Mouse (Mus musculus) CH12.LX (cell line): ENCODE results near the gene Fbxo6. TPM values are rescaled to one million over a fixed set of nuclear protein-coding genes. Genes with fewer than 3 reads are reported as not detected.

ENCODE experiments used
- polyA plus RNA-seq: library from polyadenylated mRNA; unstranded; fragments of >175 nt; gene quantifications from 2 replicates; pipeline ENCODE4 v1.2.1, GENCODE M21; 2012; ENCODE audit warnings: low read depth; ENCODE audit not compliant: insufficient read length
- total RNA-seq, 2 experiments: library from RNA; depleted of rRNA; stranded (reverse); fragments of 300-350 nt in 1 of 2; fragments of >200 nt in 1 of 2; gene quantifications; 2 replicates each; pipeline ENCODE4 v1.2.3; 2012 to 2014

Gene Fbxo6
- total and polyA plus RNA-seq, 3 experiments: 20.8 to 32.5 (median 25.7) TPM

Other genes with a start within 250 kb of the Fbxo6 start
- 17.5 and 21.7 TPM in 2 replicates for gene Mfn2, start 247.4 kb downstream of the Fbxo6 start, total RNA-seq (2012; rRNA removed)
- gene Mfn2, start 247.4 kb downstream of the Fbxo6 start, total RNA-seq (2014; rRNA removed): 8.6 and 10.0 TPM in 2 replicates
- gene Mfn2, start 247.4 kb downstream of the Fbxo6 start, polyA plus RNA-seq: 33.0 and 36.8 TPM in 2 replicates
- gene Plod1, start 215.4 kb downstream of the Fbxo6 start, total RNA-seq (2012; rRNA removed): 4.8 and 6.5 TPM in 2 replicates
- gene Plod1, start 215.4 kb downstream of the Fbxo6 start, total RNA-seq (2014; rRNA removed): 0.30 and 0.51 TPM in 2 replicates
- 1.9 TPM in 2 replicates for gene Plod1, start 215.4 kb downstream of the Fbxo6 start, polyA plus RNA-seq
- gene 2510039O18Rik, start 211.2 kb downstream of the Fbxo6 start, total RNA-seq (2012; rRNA removed): 32.8 and 33.9 TPM in 2 replicates
- gene 2510039O18Rik, start 211.2 kb downstream of the Fbxo6 start, total RNA-seq (2014; rRNA removed): 22.1 and 23.9 TPM in 2 replicates
- 23.6 and 27.9 TPM in 2 replicates for gene 2510039O18Rik, start 211.2 kb downstream of the Fbxo6 start, polyA plus RNA-seq
- gene Nppb, start 166.4 kb downstream of the Fbxo6 start, total RNA-seq (2012; rRNA removed): not detected in 2 replicates
- gene Nppb, start 166.4 kb downstream of the Fbxo6 start, total RNA-seq (2014; rRNA removed): not detected in 2 replicates
- gene Nppb, start 166.4 kb downstream of the Fbxo6 start, polyA plus RNA-seq: not detected in 2 replicates
- not detected in 2 replicates for gene Nppa, start 151.4 kb downstream of the Fbxo6 start, total RNA-seq (2012; rRNA removed)
- gene Nppa, start 151.4 kb downstream of the Fbxo6 start, total RNA-seq (2014; rRNA removed): not detected in 2 replicates
- gene Nppa, start 151.4 kb downstream of the Fbxo6 start, polyA plus RNA-seq: not detected in 2 replicates
- gene Clcn6, start 113.3 kb downstream of the Fbxo6 start, total RNA-seq (2012; rRNA removed): 5.5 and 5.7 TPM in 2 replicates
- 3.7 and 4.8 TPM in 2 replicates for gene Clcn6, start 113.3 kb downstream of the Fbxo6 start, total RNA-seq (2014; rRNA removed)
- gene Clcn6, start 113.3 kb downstream of the Fbxo6 start, polyA plus RNA-seq: 9.2 and 10.6 TPM in 2 replicates
- 14.4 and 17.0 TPM in 2 replicates for gene Mthfr, start 113.1 kb downstream of the Fbxo6 start, total RNA-seq (2012; rRNA removed)
- 15.3 and 16.1 TPM in 2 replicates for gene Mthfr, start 113.1 kb downstream of the Fbxo6 start, total RNA-seq (2014; rRNA removed)
- gene Mthfr, start 113.1 kb downstream of the Fbxo6 start, polyA plus RNA-seq: 15.4 and 16.3 TPM in 2 replicates
- gene Agtrap, start 64.1 kb downstream of the Fbxo6 start, total RNA-seq (2012; rRNA removed): 5.6 and 6.2 TPM in 2 replicates
- gene Agtrap, start 64.1 kb downstream of the Fbxo6 start, total RNA-seq (2014; rRNA removed): 4.0 and 4.1 TPM in 2 replicates
- 5.4 and 5.9 TPM in 2 replicates for gene Agtrap, start 64.1 kb downstream of the Fbxo6 start, polyA plus RNA-seq
- gene Mad2l2, start 21.8 kb downstream of the Fbxo6 start, total RNA-seq (2012; rRNA removed): 39.4 and 43.3 TPM in 2 replicates
- gene Mad2l2, start 21.8 kb downstream of the Fbxo6 start, total RNA-seq (2014; rRNA removed): 21.0 and 23.1 TPM in 2 replicates
- gene Mad2l2, start 21.8 kb downstream of the Fbxo6 start, polyA plus RNA-seq: 36.5 and 40.9 TPM in 2 replicates
- gene Draxin, start 21.4 kb downstream of the Fbxo6 start, total RNA-seq (2012; rRNA removed): 0.04 TPM in 1 of 2 replicates, not detected in the other
- gene Draxin, start 21.4 kb downstream of the Fbxo6 start, total RNA-seq (2014; rRNA removed): not detected in 2 replicates
- not detected in 2 replicates for gene Draxin, start 21.4 kb downstream of the Fbxo6 start, polyA plus RNA-seq
- 10.5 and 10.6 TPM in 2 replicates for gene Fbxo44, start 8.3 kb upstream of the Fbxo6 start, total RNA-seq (2012; rRNA removed)
- 2.2 and 2.8 TPM in 2 replicates for gene Fbxo44, start 8.3 kb upstream of the Fbxo6 start, total RNA-seq (2014; rRNA removed)
- gene Fbxo44, start 8.3 kb upstream of the Fbxo6 start, polyA plus RNA-seq: 2.1 and 2.3 TPM in 2 replicates
- 4.2 and 5.9 TPM in 2 replicates for gene Fbxo2, start 8.5 kb upstream of the Fbxo6 start, total RNA-seq (2012; rRNA removed)
- not detected in 2 replicates for gene Fbxo2, start 8.5 kb upstream of the Fbxo6 start, total RNA-seq (2014; rRNA removed)
- gene Fbxo2, start 8.5 kb upstream of the Fbxo6 start, polyA plus RNA-seq: 0.30 and 0.50 TPM in 2 replicates
- gene Disp3, start 135.8 kb upstream of the Fbxo6 start, total RNA-seq (2012; rRNA removed): not detected in 2 replicates
- gene Disp3, start 135.8 kb upstream of the Fbxo6 start, total RNA-seq (2014; rRNA removed): not detected in 2 replicates
- gene Disp3, start 135.8 kb upstream of the Fbxo6 start, polyA plus RNA-seq: not detected in 2 replicates